ENCODE assay signal across 8 mouse cellular contexts in genomic region chr17:48466769-48467394, GRCm38 (mm10). TPM values are rescaled to one million over a fixed set of nuclear protein-coding genes. Genes with fewer than 3 reads are reported as not detected.
A peak's percentile ranks its signal among the peaks of the same experiment; 100 is the strongest.
DNase-seq lines count a peak whose midpoint lies in the region; ATAC-seq and TF ChIP-seq lines count a peak whose summit lies in the region.

No protein-coding gene starts in this region.

- peak; percentile 14; the same call in 1 of the 2 replicates for ATAC-seq in common myeloid progenitor, adult 5-6 weeks (replicated peaks; ENCODE audit: low read depth, poor library complexity, severe bottlenecking)
- ATAC-seq in midbrain, embryonic 11.5 days (ENCODE audit: low FRiP score), result 0 out of 2 replicates have a peak, but pooled peaks have one; percentile 30

- no peaks in the 10 kb centered on the region; the same call in 1 of the 2 replicates for H3K4me1 ChIP-seq in cerebellum, adult 2 months (ENCODE audit: control insufficient read depth, insufficient read depth, low read length)
- H3K4me1 ChIP-seq in midbrain, embryonic 11.5 days (ENCODE audit: control insufficient read depth, insufficient read depth, low read length), result no peaks in the 10 kb centered on the region

- H3K27me3 ChIP-seq in cerebellum, adult 2 months (ENCODE audit: control insufficient read depth, insufficient read depth, low read length), result no peaks in the 10 kb centered on the region
- H3K27me3 ChIP-seq in midbrain, embryonic 11.5 days (ENCODE audit: control insufficient read depth, insufficient read depth, low read length), result no peaks in the 10 kb centered on the region; the same call in 1 of the 2 replicates

- no peak for TF ChIP-seq CTCF in cerebellum, adult 2 months (IDR thresholded peaks at IDR 0.05; ENCODE audit: borderline replicate concordance, insufficient read depth, low read depth, low read length)

- no peak for TF ChIP-seq POLR2A in cerebellum, adult 2 months (IDR thresholded peaks at IDR 0.05; ENCODE audit: borderline replicate concordance, insufficient read depth, low read length)

- H3K9ac ChIP-seq in midbrain, embryonic 11.5 days (ENCODE audit: low read length), result no peak overlapping the region

- peak; percentile 26 for DNase-seq in cerebellum, adult 11-12 months
- no peak for DNase-seq in cerebellum, adult 2 months
- DNase-seq in induced T-regulatory cell, adult 2 months (ENCODE audit: low read depth), result peak; percentile 61
- no peak for DNase-seq in midbrain, embryonic 11.5 days (ENCODE audit: low spot score, missing footprints)
- no peak for DNase-seq in ovary, postnatal 14 days (ENCODE audit: low spot score)
- DNase-seq in cerebellum, adult 11 months, result no peak
- DNase-seq in ovary, postnatal 36 days (ENCODE audit: low spot score), result no peak

- H3K4me3 ChIP-seq in cerebellum, adult 2 months (replicated peaks; ENCODE audit: insufficient read depth, low read depth, low read length), result no peak overlapping the region
- H3K4me3 ChIP-seq in midbrain, embryonic 11.5 days (ENCODE audit: low read depth, low read length), result no peak overlapping the region; the same call in 1 of the 2 replicates

- no peak overlapping the region for H3K27ac ChIP-seq in cerebellum, adult 2 months (ENCODE audit: insufficient read depth, low read length)
- H3K27ac ChIP-seq in midbrain, embryonic 11.5 days (ENCODE audit: low read depth, low read length), result no peak overlapping the region

- WGBS in cerebellum, adult 2 months, result 68% methylated on average over 22 of the region's 22 CpGs
- 38% methylated on average over 22 of the region's 22 CpGs for WGBS in midbrain, embryonic 11.5 days

- no peaks in the 10 kb centered on the region for H3K9me3 ChIP-seq in midbrain, embryonic 11.5 days (ENCODE audit: control insufficient read depth, low read length)

- no peaks in the 10 kb centered on the region for H3K36me3 ChIP-seq in midbrain, embryonic 11.5 days (ENCODE audit: control insufficient read depth, insufficient read depth, low read length)

- peak overlapping the region; percentile 22 for H3K4me2 ChIP-seq in midbrain, embryonic 11.5 days

RNA-seq across cellular contexts. Expression of gene Unc5cl, which starts 12.2 kb away (rescaled TPM):
- polyA plus RNA-seq in cerebellum, adult 2 months (2012; rRNA removed), result 0.16 and 0.19 TPM in 2 replicates
- 2.1 and 2.2 TPM in 2 replicates for total RNA-seq in common myeloid progenitor, adult 5-6 weeks (2017)
- 0.22 TPM in 1 of 2 replicates, not detected in the other for polyA plus RNA-seq in midbrain, embryonic 11.5 days (2014; fragmentation: Nextera tagmentation; extraction: Ambion mirVana)

RNA-seq across cellular contexts. Expression of gene Tspo2, which starts 15.6 kb away (rescaled TPM):
- polyA plus RNA-seq in cerebellum, adult 2 months (2012; rRNA removed), result 0.43 and 0.60 TPM in 2 replicates
- 28.4 and 29.1 TPM in 2 replicates for total RNA-seq in common myeloid progenitor, adult 5-6 weeks (2017)
- polyA plus RNA-seq in midbrain, embryonic 11.5 days (2014; fragmentation: Nextera tagmentation; extraction: Ambion mirVana), result 0.36 and 0.61 TPM in 2 replicates

RNA-seq across cellular contexts. Expression of gene Apobec2, which starts 34.2 kb away (rescaled TPM):
- polyA plus RNA-seq in cerebellum, adult 2 months (2012; rRNA removed), result 0.21 and 0.28 TPM in 2 replicates
- total RNA-seq in common myeloid progenitor, adult 5-6 weeks (2017), result 0.05 and 1.4 TPM in 2 replicates
- polyA plus RNA-seq in midbrain, embryonic 11.5 days (2014; fragmentation: Nextera tagmentation; extraction: Ambion mirVana), result 1.0 and 1.3 TPM in 2 replicates

RNA-seq across cellular contexts. Expression of gene Oard1, which starts 57.1 kb away (rescaled TPM):
- polyA plus RNA-seq in cerebellum, adult 2 months (2012; rRNA removed), result 27.4 and 27.6 TPM in 2 replicates
- 58.8 and 59.1 TPM in 2 replicates for total RNA-seq in common myeloid progenitor, adult 5-6 weeks (2017)
- polyA plus RNA-seq in midbrain, embryonic 11.5 days (2014; fragmentation: Nextera tagmentation; extraction: Ambion mirVana), result 95.9 and 101 TPM in 2 replicates

RNA-seq across cellular contexts. Expression of gene Nfya, which starts 57.2 kb away (rescaled TPM):
- polyA plus RNA-seq in cerebellum, adult 2 months (2012; rRNA removed), result 20.3 and 28.1 TPM in 2 replicates
- 77.6 and 92.6 TPM in 2 replicates for total RNA-seq in common myeloid progenitor, adult 5-6 weeks (2017)
- 18.4 and 19.4 TPM in 2 replicates for polyA plus RNA-seq in midbrain, embryonic 11.5 days (2014; fragmentation: Nextera tagmentation; extraction: Ambion mirVana)

Comparison
In these comparisons a context has a peak if more than half of its experiments do, and no peak if none do; other contexts are left out.
1. DNase-seq: peak in cerebellum, adult 11-12 months (single experiment) and induced T-regulatory cell, adult 2 months (single experiment); none in cerebellum, adult 2 months (0 of 2), midbrain, embryonic 11.5 days (single experiment), ovary, postnatal 14 days (single experiment), cerebellum, adult 11 months (single experiment) and ovary, postnatal 36 days (single experiment).